ENCODE assay signal across 34 mouse cellular contexts in the genomic region with DNA sequence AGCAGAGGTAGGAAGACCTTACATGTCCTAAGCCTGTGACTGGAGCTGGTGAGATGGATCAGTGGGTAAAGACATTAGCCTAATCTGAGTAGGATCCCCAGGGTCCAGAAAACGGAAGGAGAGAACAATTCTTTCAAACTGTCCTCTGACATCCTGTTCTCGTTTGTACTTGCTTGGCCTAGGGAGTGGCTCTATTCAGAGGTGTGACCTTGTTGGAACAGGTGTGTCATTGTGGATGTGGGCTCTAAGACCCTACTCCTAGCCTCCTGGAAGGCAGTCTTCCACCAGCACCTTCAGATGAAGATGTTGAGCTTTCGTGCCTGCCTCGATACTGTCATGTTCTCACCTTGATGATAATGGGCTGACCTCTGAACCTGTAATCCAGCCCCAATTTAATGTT. TPM values are rescaled to one million over a fixed set of nuclear protein-coding genes. Genes with fewer than 3 reads are reported as not detected.
"Had no signal": no experiment of that assay in that cellular context is flagged by ENCODE, and none has a peak within 500 bp of the region (broad histone marks: within the 10 kb centered on the region; RNA-seq: fewer than 3 reads in every experiment).

No protein-coding gene starts in this region.

- H3K4me1 ChIP-seq: embryonic facial prominence, embryonic 12.5 days; embryonic facial prominence, embryonic 15.5 days; forebrain, embryonic 10.5 days; forebrain, embryonic 13.5 days; forebrain, embryonic 15.5 days; heart, embryonic 10.5 days had no signal

- H3K36me3 ChIP-seq: embryonic facial prominence, embryonic 10.5 days; embryonic facial prominence, embryonic 12.5 days; embryonic facial prominence, embryonic 13.5 days; embryonic facial prominence, embryonic 15.5 days; forebrain, embryonic 10.5 days; forebrain, embryonic 12.5 days; forebrain, embryonic 15.5 days; heart, embryonic 10.5 days had no signal

- H3K27ac ChIP-seq: embryonic facial prominence, embryonic 10.5 days; embryonic facial prominence, embryonic 12.5 days; embryonic facial prominence, embryonic 13.5 days; embryonic facial prominence, embryonic 15.5 days; forebrain, embryonic 10.5 days; forebrain, embryonic 12.5 days; forebrain, embryonic 13.5 days; forebrain, embryonic 15.5 days; gastrocnemius, adult 2 months; heart, adult 2 months; heart, embryonic 10.5 days had no signal

- H3K27me3 ChIP-seq: embryonic facial prominence, embryonic 12.5 days; embryonic facial prominence, embryonic 13.5 days; embryonic facial prominence, embryonic 15.5 days; forebrain, embryonic 13.5 days; forebrain, embryonic 15.5 days had no signal

- H3K9ac ChIP-seq: embryonic facial prominence, embryonic 12.5 days; embryonic facial prominence, embryonic 13.5 days; embryonic facial prominence, embryonic 15.5 days; forebrain, embryonic 12.5 days; forebrain, embryonic 13.5 days; forebrain, embryonic 15.5 days; forebrain, postnatal 0 days had no signal

- H3K4me3 ChIP-seq: embryonic facial prominence, embryonic 10.5 days; embryonic facial prominence, embryonic 12.5 days; embryonic facial prominence, embryonic 13.5 days; embryonic facial prominence, embryonic 15.5 days; erythroblast, embryonic 14.5 days; forebrain, embryonic 10.5 days; forebrain, embryonic 12.5 days; forebrain, embryonic 13.5 days; forebrain, embryonic 15.5 days; gastrocnemius, adult 2 months; heart, adult 2 months had no signal

- DNase-seq: cerebellum, postnatal 10 days; cerebellum, postnatal 25 days; embryo, embryonic 11 days; forebrain, postnatal 0 days; gastrocnemius, adult 2 months; gastrocnemius, postnatal 10 days; gastrocnemius, postnatal 14 days; gastrocnemius, postnatal 25 days; gastrocnemius, postnatal 36 days; heart, adult 11 months; heart, adult 18-20 months; heart, adult 2 months had no signal

- H3K9me3 ChIP-seq: embryonic facial prominence, embryonic 10.5 days; embryonic facial prominence, embryonic 12.5 days; embryonic facial prominence, embryonic 13.5 days; embryonic facial prominence, embryonic 15.5 days; forebrain, embryonic 10.5 days; forebrain, embryonic 12.5 days; forebrain, embryonic 13.5 days; forebrain, embryonic 15.5 days; heart, embryonic 10.5 days had no signal

RNA-seq across cellular contexts. Expression of gene Cga, which starts 12.6 kb away (rescaled TPM):
- total RNA-seq: common myeloid progenitor, adult 5-6 weeks; forebrain, postnatal 0 days; gastrocnemius, adult 18-20 months; gastrocnemius, adult 2 months; gastrocnemius, adult 8-10 months; gastrocnemius, postnatal 10 days; gastrocnemius, postnatal 14 days; gastrocnemius, postnatal 25 days; gastrocnemius, postnatal 36 days; gastrocnemius, postnatal 4 days; granulocyte monocyte progenitor cell, adult 5-6 weeks; heart, adult 18-20 months; heart, adult 2 months; heart, adult 8-10 months had no signal
- polyA plus RNA-seq: cortical plate, adult 2 months; erythroblast, embryonic 14.5 days; forebrain, embryonic 11.5 days; forebrain, embryonic 13.5 days; forebrain, embryonic 15.5 days; forebrain, embryonic 16.5 days; forebrain, postnatal 0 days; frontal cortex, adult 2 months; gonadal fat pad, adult 2 months; heart, adult 2 months; heart, embryonic 10.5 days; heart, embryonic 11.5 days had no signal
